ENCODE assay signal across 7 mouse cellular contexts in genomic region chr7:30552102-30553020, GRCm38 (mm10). TPM values are rescaled to one million over a fixed set of nuclear protein-coding genes. Genes with fewer than 3 reads are reported as not detected.
A peak's percentile ranks its signal among the peaks of the same experiment; 100 is the strongest.
DNase-seq lines count a peak whose midpoint lies in the region; ATAC-seq lines count a peak whose summit lies in the region.

Gene Hspb6, plus strand, starts transcription at chr7:30552178.
Gene Proser3, minus strand, starts transcription at chr7:30552299.

- H3K27ac ChIP-seq in intestine, embryonic 16.5 days (ENCODE audit: low read length), result peak within 1 kb of the TSS; percentile 96
- H3K27ac ChIP-seq in midbrain, embryonic 11.5 days (ENCODE audit: low read depth, low read length), result peak within 1 kb of the TSS; percentile 70

- peak within 1 kb of the TSS; percentile 88 for H3K4me2 ChIP-seq in intestine, embryonic 16.5 days (ENCODE audit: low read depth, low read length)
- peak within 1 kb of the TSS; percentile 93 for H3K4me2 ChIP-seq in midbrain, embryonic 11.5 days

- ATAC-seq in intestine, embryonic 16.5 days, result peak; percentile 96
- peak; percentile 94 for ATAC-seq in midbrain, embryonic 11.5 days (ENCODE audit: low FRiP score)

- H3K27me3 ChIP-seq in intestine, embryonic 16.5 days (replicated peaks; ENCODE audit: control insufficient read depth, insufficient read depth, low read length), result no peaks in the 10 kb centered on the region
- no peaks in the 10 kb centered on the region for H3K27me3 ChIP-seq in midbrain, embryonic 11.5 days (ENCODE audit: control insufficient read depth, insufficient read depth, low read length)

- DNase-seq in adrenal gland, adult 8-10 months, result peak; percentile 97
- DNase-seq in embryo, embryonic 9.5 days (ENCODE audit: extremely low spot score), result peak; percentile 95
- DNase-seq in gastrocnemius, postnatal 4 days (ENCODE audit: low spot score in 2 of 2), result peak; percentile 91 to 98
- peak; percentile 94 to 95 for DNase-seq in left cerebral cortex, postnatal 36 days (ENCODE audit: low spot score in 2 of 2)
- peak; percentile 99 for DNase-seq in midbrain, embryonic 11.5 days (ENCODE audit: low spot score, missing footprints)
- DNase-seq in skeletal muscle tissue, adult 2 months (ENCODE audit: low read depth, low spot score), result peak; percentile 98

- under 1% methylated on average over 44 of the region's 44 CpGs for WGBS in intestine, embryonic 16.5 days
- 1% methylated on average over 44 of the region's 44 CpGs for WGBS in midbrain, embryonic 11.5 days

- peak within 1 kb of the TSS; percentile 82 for H3K9ac ChIP-seq in intestine, embryonic 16.5 days (ENCODE audit: low read depth, low read length)
- peak within 1 kb of the TSS; percentile 72 for H3K9ac ChIP-seq in midbrain, embryonic 11.5 days (ENCODE audit: low read length)

- H3K4me3 ChIP-seq in intestine, embryonic 16.5 days (ENCODE audit: low read length), result peak within 1 kb of the TSS; percentile 77
- H3K4me3 ChIP-seq in midbrain, embryonic 11.5 days (ENCODE audit: low read depth, low read length), result peak within 1 kb of the TSS; percentile 49

- H3K9me3 ChIP-seq in intestine, embryonic 16.5 days (ENCODE audit: control insufficient read depth, low read length), result no peaks in the 10 kb centered on the region
- H3K9me3 ChIP-seq in midbrain, embryonic 11.5 days (ENCODE audit: control insufficient read depth, low read length), result no peaks in the 10 kb centered on the region

- peaks cover 13% of the 10 kb centered on the region for H3K36me3 ChIP-seq in intestine, embryonic 16.5 days (ENCODE audit: control insufficient read depth, insufficient read depth, low read length)
- peaks cover 14% of the 10 kb centered on the region; the same call in 1 of the 2 replicates for H3K36me3 ChIP-seq in midbrain, embryonic 11.5 days (ENCODE audit: control insufficient read depth, insufficient read depth, low read length)

- peaks cover 9% of the 10 kb centered on the region for H3K4me1 ChIP-seq in intestine, embryonic 16.5 days (ENCODE audit: control insufficient read depth, insufficient read depth, low read length)
- H3K4me1 ChIP-seq in midbrain, embryonic 11.5 days (ENCODE audit: control insufficient read depth, insufficient read depth, low read length), result peaks cover 12% of the 10 kb centered on the region

- intact Hi-C loops in left cerebral cortex, postnatal 36 days (cut with DNase I), result no loop called here

RNA-seq across cellular contexts. Expression of gene Hspb6, which starts in this region (rescaled TPM):
- total RNA-seq in adrenal gland, adult 8-10 months (2022), result 10 to 100 TPM; 23.5 to 56.3 (median 32.4) TPM
- total RNA-seq in gastrocnemius, postnatal 4 days (2021), result 100 to 1,000 TPM; 182 to 186 TPM
- polyA plus RNA-seq in intestine, embryonic 16.5 days (2015; fragmentation: Nextera tagmentation; extraction: Ambion mirVana), result 48.4 and 53.8 TPM in 2 replicates
- 1 to 10 TPM; 4.2 to 5.1 TPM for total RNA-seq in left cerebral cortex, postnatal 36 days (2021)
- polyA plus RNA-seq in midbrain, embryonic 11.5 days (2014; fragmentation: Nextera tagmentation; extraction: Ambion mirVana), result 4.2 and 4.6 TPM in 2 replicates

RNA-seq across cellular contexts. Expression of gene Proser3, which starts in this region (rescaled TPM):
- 10 to 100 TPM in 2 of 4 experiments, 1 to 10 TPM in 2; 9.1 to 13.4 (median 10.0) TPM for total RNA-seq in adrenal gland, adult 8-10 months (2022)
- total RNA-seq in gastrocnemius, postnatal 4 days (2021), result 10 to 100 TPM; 10.1 to 10.4 TPM
- 6.3 and 7.6 TPM in 2 replicates for polyA plus RNA-seq in intestine, embryonic 16.5 days (2015; fragmentation: Nextera tagmentation; extraction: Ambion mirVana)
- total RNA-seq in left cerebral cortex, postnatal 36 days (2021), result 1 to 10 TPM; 2.8 to 4.5 TPM
- polyA plus RNA-seq in midbrain, embryonic 11.5 days (2014; fragmentation: Nextera tagmentation; extraction: Ambion mirVana), result 11.3 and 11.5 TPM in 2 replicates

Comparison
In these comparisons a context has a peak if more than half of its experiments do, and no peak if none do; other contexts are left out.
1. Peak in every context shown above with its lines: DNase-seq, ATAC-seq, H3K4me3 ChIP-seq and H3K27ac ChIP-seq.
2. RNA of gene Hspb6 (total RNA-seq): 182 to 186 TPM in gastrocnemius, postnatal 4 days and 23.5 to 56.3 TPM in adrenal gland, adult 8-10 months; 4.2 to 5.1 TPM in left cerebral cortex, postnatal 36 days; every median in the first group is over 4 times any median in the second.